Mouse (Mus musculus) embryonic facial prominence, embryonic 12.5 days (tissue): ENCODE data around the gene Ly6g6d. TPM values are rescaled to one million over a fixed set of nuclear protein-coding genes. Genes with fewer than 3 reads are reported as not detected.
A peak's percentile ranks its signal among the peaks of the same experiment; 100 is the strongest.

Source experiments
- ATAC-seq: fragments of 200-750 bp; cut with Nextera tagmentation; 2 replicates; pipeline ENCODE4 v1.8.0; 2017; ENCODE audit not compliant: insufficient number of reproducible peaks, insufficient read depth, low FRiP score, low TSS enrichment
- H3K27ac ChIP-seq: fragments of 300-500 bp; sonication (generic); 2 replicates; pipeline ENCODE4 v1.5.1; 2016; ENCODE audit warnings: mild to moderate bottlenecking
- H3K27me3 ChIP-seq: fragments of 300-500 bp; sonication (generic); 2 replicates; pipeline ENCODE4 v1.6.1; 2016; ENCODE audit warnings: mild to moderate bottlenecking, moderate library complexity
- H3K36me3 ChIP-seq: fragments of 300-500 bp; sonication (generic); 2 replicates; pipeline ENCODE4 v1.6.1; 2016; ENCODE audit warnings: mild to moderate bottlenecking
- H3K4me1 ChIP-seq: fragments of 300-500 bp; sonication (generic); 2 replicates; pipeline ENCODE4 v1.6.1; 2016
- H3K4me2 ChIP-seq: fragments of 300-500 bp; sonication (generic); replicated peaks from 2 replicates; pipeline ENCODE4 v1.6.1; 2016; ENCODE audit warnings: mild to moderate bottlenecking, moderate library complexity
- H3K4me3 ChIP-seq: fragments of 300-500 bp; sonication (generic); 2 replicates; pipeline ENCODE4 v1.5.1; 2016; ENCODE audit warnings: mild to moderate bottlenecking
- H3K9ac ChIP-seq: fragments of 300-500 bp; sonication (generic); 2 replicates; pipeline ENCODE4 v1.6.1; 2016; ENCODE audit warnings: mild to moderate bottlenecking, moderate library complexity
- H3K9me3 ChIP-seq: fragments of 300-500 bp; sonication (generic); 2 replicates; pipeline ENCODE4 v1.6.1; 2016; ENCODE audit warnings: mild to moderate bottlenecking, moderate library complexity
- WGBS: fragments of 180-500 bp; shearing (Covaris S2); methylation state at CpG from one replicate; pipeline ENCODE4 v1.1.7; 2016; 5-methylcytosine and 5-hydroxymethylcytosine counted together
- polyA plus RNA-seq: library from polyadenylated mRNA; unstranded; fragments of >200 nt; fragmentation: Nextera tagmentation; extraction: Ambion mirVana; gene quantifications from 2 replicates; pipeline ENCODE4 v1.2.1, GENCODE M21; 2016

The Ly6g6d gene
- polyA plus RNA-seq, 1 experiment from 2014 or later, result 0.68 TPM

DNA sequence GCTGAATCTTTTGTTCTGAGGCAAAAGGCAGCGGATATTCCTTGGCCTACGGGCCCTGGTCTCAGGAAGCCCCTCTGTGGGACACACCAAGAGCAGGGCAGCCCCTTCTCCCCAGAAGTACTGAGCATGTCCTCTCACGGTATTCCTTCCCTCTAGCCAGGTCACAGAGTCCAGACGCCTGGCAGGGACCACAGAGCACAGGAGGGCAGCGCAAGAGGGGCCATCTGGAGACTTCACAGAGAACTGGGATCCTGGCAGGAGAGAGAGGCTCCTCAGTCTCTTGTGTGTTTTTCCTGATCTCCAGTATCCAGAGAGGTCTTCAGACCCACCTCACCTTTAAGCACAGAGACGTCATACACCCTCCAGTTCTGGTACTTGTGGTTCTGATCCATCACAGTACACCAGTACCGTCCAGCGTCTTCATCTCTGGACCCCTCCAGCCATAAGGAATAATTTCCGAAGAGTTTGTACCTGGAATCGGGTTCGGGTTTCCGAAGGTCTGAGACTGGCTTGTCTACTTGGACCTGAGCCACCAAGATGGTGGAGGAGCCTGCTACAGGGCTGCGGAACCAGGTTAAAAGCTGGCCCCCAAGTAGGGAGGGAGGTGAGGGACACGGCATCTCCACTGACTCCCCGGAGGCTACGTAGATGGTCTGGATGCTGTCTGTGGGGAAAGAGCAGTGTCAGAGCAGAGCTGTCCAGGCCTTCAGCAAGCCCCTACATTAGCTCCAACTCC, 5.1 kb upstream of the Ly6g6d start:
- ATAC-seq, result no peak
- H3K27ac ChIP-seq, result no peak overlapping the region
- peaks cover 10% of the 10 kb centered on the region for H3K27me3 ChIP-seq
- H3K4me3 ChIP-seq, result no peak overlapping the region
- no peaks in the 10 kb centered on the region for H3K9me3 ChIP-seq
- no peaks in the 10 kb centered on the region for H3K36me3 ChIP-seq
- peaks cover 4% of the 10 kb centered on the region; the same call in 1 of the 2 replicates for H3K4me1 ChIP-seq
- H3K4me2 ChIP-seq, result no peak overlapping the region
- 82% methylated on average over 16 of the region's 16 CpGs for whole genome bisulfite sequencing
- no peak overlapping the region for H3K9ac ChIP-seq

DNA sequence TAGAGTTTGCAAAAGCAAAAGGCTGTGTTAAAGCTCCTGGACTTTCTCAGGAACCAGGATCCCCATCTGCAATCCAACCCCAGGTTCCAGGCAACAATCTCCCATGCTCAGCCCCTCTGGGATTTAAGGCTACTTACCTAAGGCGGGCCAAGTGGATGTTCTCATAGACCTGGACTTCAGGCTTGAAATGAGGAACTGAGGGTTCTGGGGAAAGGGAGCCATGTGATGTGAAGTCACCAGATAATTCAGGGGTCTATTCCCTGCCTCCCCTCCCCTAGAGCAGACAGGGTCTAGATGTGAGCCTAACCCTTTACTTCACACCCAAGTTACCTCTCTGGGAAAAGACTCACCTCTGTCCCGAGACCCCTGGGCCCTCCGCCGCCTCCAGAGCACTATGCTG, 2.8 kb upstream of the Ly6g6d start:
- Histone ChIP-seq H3K36me3 (no peaks in the 10 kb centered on the region), H3K27ac (no peak overlapping the region), H3K4me2 (no peak overlapping the region), H3K9me3 (no peaks in the 10 kb centered on the region), H3K4me3 (no peak overlapping the region), H3K9ac (no peak overlapping the region), H3K4me1 (peaks cover 23% of the 10 kb centered on the region), H3K27me3 (peaks cover 22% of the 10 kb centered on the region)
- ATAC-seq, result no peak
- WGBS, result 68% methylated on average over 4 of the region's 4 CpGs

- Histone ChIP-seq H3K4me3 (no peak overlapping the region), H3K36me3 (no peaks in the 10 kb centered on the region), H3K4me1 (peaks cover 23% of the 10 kb centered on the region), H3K9me3 (no peaks in the 10 kb centered on the region), H3K27ac (no peak overlapping the region), H3K9ac (no peak overlapping the region), H3K4me2 (no peak overlapping the region), H3K27me3 (peaks cover 22% of the 10 kb centered on the region)
- ATAC-seq, result no peak
- whole genome bisulfite sequencing, result 64% methylated on average over 6 of the region's 6 CpGs
These were observed 2.4 kb upstream of the Ly6g6d start for GRCm38 (mm10) chr17:35080248-35080647.

GRCm38 (mm10) chr17:35079778-35080177, 1.9 kb upstream of the Ly6g6d start:
- Histone ChIP-seq H3K36me3 (no peaks in the 10 kb centered on the region), H3K4me2 (no peak overlapping the region), H3K9me3 (no peaks in the 10 kb centered on the region), H3K4me1 (peaks cover 23% of the 10 kb centered on the region), H3K9ac (no peak overlapping the region), H3K27ac (no peak overlapping the region), H3K27me3 (peaks cover 22% of the 10 kb centered on the region), H3K4me3 (no peak overlapping the region)
- no peak for ATAC-seq
- 69% methylated on average over 9 of the region's 9 CpGs for WGBS

- ATAC-seq, result no peak
- Histone ChIP-seq H3K4me2 (peak overlapping the region; percentile 24), H3K36me3 (no peaks in the 10 kb centered on the region), H3K27me3 (peaks cover 27% of the 10 kb centered on the region), H3K4me1 (peaks cover 23% of the 10 kb centered on the region), H3K9me3 (no peaks in the 10 kb centered on the region), H3K27ac (no peak overlapping the region), H3K9ac (no peak overlapping the region), H3K4me3 (0 out of 2 replicates have a peak overlapping the region, but pooled peaks have one; percentile 14)
- WGBS, result 48% methylated on average over 2 of the region's 2 CpGs
These were observed 580 bp downstream of the Ly6g6d start for GRCm38 (mm10) chr17:35077285-35077684.

DNA sequence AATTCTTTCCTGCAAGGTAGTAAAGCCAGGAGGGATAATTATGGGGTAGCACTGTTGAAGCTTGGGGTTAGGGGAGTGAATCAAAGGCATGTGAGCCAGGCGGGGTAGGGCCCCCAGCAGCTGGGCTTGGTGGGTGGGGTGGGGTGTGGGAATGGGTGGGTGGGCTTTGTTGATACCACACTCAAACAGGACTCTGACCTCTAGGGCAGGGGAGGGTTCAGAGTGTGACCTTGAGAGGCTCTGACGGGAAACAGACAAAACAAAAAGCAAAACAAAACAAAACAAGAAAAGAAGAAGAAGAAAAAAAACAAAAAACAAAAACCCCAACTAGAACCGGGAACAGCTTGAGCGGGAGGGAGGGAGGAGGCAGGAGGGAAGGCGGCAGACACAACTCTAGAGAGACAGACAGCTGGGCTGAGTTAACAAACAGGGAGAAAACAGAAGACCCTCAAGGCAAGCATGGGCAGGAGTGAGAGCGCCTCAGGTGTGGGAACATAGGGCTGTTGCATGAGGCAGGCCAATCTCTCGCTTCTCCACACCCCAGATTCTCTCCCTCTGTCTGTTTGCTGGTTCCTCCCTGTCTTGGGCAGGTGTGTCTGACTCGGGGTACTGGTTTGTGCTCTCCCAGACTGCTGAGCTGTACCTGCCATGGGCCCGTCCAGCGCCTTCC, 1.2 kb downstream of the Ly6g6d start, which contains the start of gene Ly6g6e:
TSS of gene Ly6g6e (plus strand) at position 396 of the 670 bp plus-strand sequence.
- H3K27ac ChIP-seq, result no peak within 1 kb of the TSS

GRCm38 (mm10) chr17:35074097-35074496, 3.8 kb downstream of the Ly6g6d start:
- Histone ChIP-seq H3K9ac (0 out of 2 replicates have a peak overlapping the region, but pooled peaks have one; percentile 1), H3K27ac (no peak overlapping the region), H3K4me3 (no peak overlapping the region), H3K36me3 (no peaks in the 10 kb centered on the region), H3K27me3 (peaks cover 26% of the 10 kb centered on the region), H3K4me1 (peaks cover 19% of the 10 kb centered on the region), H3K4me2 (no peak overlapping the region), H3K9me3 (no peaks in the 10 kb centered on the region)
- 47% methylated on average over 17 of the region's 17 CpGs for WGBS
- no peak for ATAC-seq

More for the DNA sequence above, 1.2 kb downstream of the Ly6g6d start, which contains the start of gene Ly6g6e:
- peaks cover 27% of the 10 kb centered on the region for H3K27me3 ChIP-seq
- WGBS, result 16% methylated on average over 10 of the region's 10 CpGs
- peaks cover 23% of the 10 kb centered on the region for H3K4me1 ChIP-seq
- no peaks in the 10 kb centered on the region for H3K36me3 ChIP-seq
- ATAC-seq, result no peak
- peak within 1 kb of the TSS; percentile 24 for H3K4me2 ChIP-seq
- no peak within 1 kb of the TSS for H3K9ac ChIP-seq
- H3K9me3 ChIP-seq, result no peaks in the 10 kb centered on the region
- peak within 1 kb of the TSS; percentile 14; the same call in 1 of the 2 replicates for H3K4me3 ChIP-seq

- Histone ChIP-seq H3K27ac (no peak overlapping the region), H3K9ac (no peak overlapping the region), H3K9me3 (no peaks in the 10 kb centered on the region), H3K4me2 (no peak overlapping the region), H3K36me3 (no peaks in the 10 kb centered on the region), H3K27me3 (peaks cover 29% of the 10 kb centered on the region), H3K4me1 (peaks cover 3% of the 10 kb centered on the region), H3K4me3 (no peak overlapping the region)
- ATAC-seq, result no peak
- WGBS, result 80% methylated on average over 9 of the region's 9 CpGs
These were observed 6.4 kb downstream of the Ly6g6d start for GRCm38 (mm10) chr17:35071454-35071853.

GRCm38 (mm10) chr17:35070556-35071229, 7.2 kb downstream of the Ly6g6d start:
- Histone ChIP-seq H3K27me3 (peaks cover 36% of the 10 kb centered on the region), H3K36me3 (no peaks in the 10 kb centered on the region), H3K9me3 (no peaks in the 10 kb centered on the region), H3K27ac (no peak overlapping the region), H3K4me3 (no peak overlapping the region), H3K4me1 (0 out of 2 replicates have a peak, but pooled peaks cover under 1% of the 10 kb centered on the region), H3K9ac (no peak overlapping the region), H3K4me2 (no peak overlapping the region)
- no peak for ATAC-seq
- 43% methylated on average over 6 of the region's 6 CpGs for whole genome bisulfite sequencing

- ATAC-seq, result no peak
- no peak overlapping the region for H3K9ac ChIP-seq
- 83% methylated on average over 17 of the region's 17 CpGs for WGBS
These were observed 9.5 kb downstream of the Ly6g6d start for GRCm38 (mm10) chr17:35068213-35068914.

DNA sequence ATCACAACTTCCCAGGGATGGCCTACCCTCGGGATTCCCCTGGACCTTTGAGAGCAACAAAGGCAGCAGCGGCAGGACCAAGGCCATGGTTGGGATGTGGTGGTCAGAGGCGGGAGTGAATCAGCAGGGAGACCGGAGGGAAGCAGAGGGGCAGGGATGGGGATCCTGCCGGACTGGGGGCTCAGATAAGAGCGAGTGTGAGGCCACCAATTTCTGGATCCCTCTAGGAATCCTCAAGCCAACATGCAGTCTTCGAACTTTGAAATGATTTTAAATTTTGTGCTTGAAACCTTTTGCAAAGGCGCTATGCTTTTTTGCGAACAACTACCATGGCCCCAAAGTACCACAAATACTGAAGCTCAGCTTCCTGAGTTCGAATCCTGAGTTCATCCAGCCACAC, 11.8 kb downstream of the Ly6g6d start, which contains the start of gene Mpig6b:
TSS of gene Mpig6b (minus strand) at position 101 of the 400 bp plus-strand sequence.
- H3K36me3 ChIP-seq, result peaks cover 25% of the 10 kb centered on the region
- H3K4me3 ChIP-seq, result peak within 1 kb of the TSS; percentile 33
- peak within 1 kb of the TSS; percentile 55 for H3K4me2 ChIP-seq
- no peak for ATAC-seq
- peak within 1 kb of the TSS; percentile 1; the same call in 1 of the 2 replicates for H3K9ac ChIP-seq
- WGBS, result 46% methylated on average over 10 of the region's 10 CpGs
- H3K27ac ChIP-seq, result no peak within 1 kb of the TSS
- H3K4me1 ChIP-seq, result peaks cover 18% of the 10 kb centered on the region
- no peaks in the 10 kb centered on the region for H3K9me3 ChIP-seq
- peaks cover 55% of the 10 kb centered on the region for H3K27me3 ChIP-seq

More at GRCm38 (mm10) chr17:35068213-35068914, 9.5 kb downstream of the Ly6g6d start:
- Histone ChIP-seq H3K4me2 (no peak overlapping the region), H3K27ac (no peak overlapping the region), H3K4me1 (peaks cover 17% of the 10 kb centered on the region), H3K36me3 (peaks cover 4% of the 10 kb centered on the region; the same call in 1 of the 2 replicates), H3K4me3 (no peak overlapping the region), H3K27me3 (peaks cover 52% of the 10 kb centered on the region), H3K9me3 (no peaks in the 10 kb centered on the region)
